Mouse (Mus musculus): ENCODE measurements around the gene Gpatch8.
A peak's percentile ranks its signal among the peaks of the same experiment; 100 is the strongest.

The Gpatch8 gene

DNA sequence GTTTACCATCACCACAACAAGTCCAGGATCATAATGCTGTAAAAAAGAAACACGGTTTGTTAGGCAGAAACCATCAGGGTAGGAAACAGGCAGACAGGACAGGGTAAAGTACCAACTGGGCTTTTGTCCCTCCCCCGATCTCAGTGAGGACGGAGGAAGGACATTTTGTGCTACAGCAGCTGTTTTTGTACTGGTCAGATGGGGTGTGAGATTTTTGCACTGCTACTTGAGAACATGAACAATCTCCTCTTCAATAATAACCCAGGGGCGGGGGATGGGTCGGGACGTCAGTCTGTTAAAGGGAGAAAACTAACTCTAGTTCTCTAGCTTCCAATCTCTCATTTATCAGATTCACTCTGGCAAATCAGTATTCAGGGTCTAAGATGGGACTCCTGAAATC is 46.0 kb downstream of the Gpatch8 start:
- DNase-seq (ENCODE audit: low read depth, low spot score) = no peak

GRCm38 (mm10) chr11:102496732-102497131 is 59.5 kb downstream of the Gpatch8 start:
- no peak for DNase-seq (ENCODE audit: low read depth, low spot score)

DNA sequence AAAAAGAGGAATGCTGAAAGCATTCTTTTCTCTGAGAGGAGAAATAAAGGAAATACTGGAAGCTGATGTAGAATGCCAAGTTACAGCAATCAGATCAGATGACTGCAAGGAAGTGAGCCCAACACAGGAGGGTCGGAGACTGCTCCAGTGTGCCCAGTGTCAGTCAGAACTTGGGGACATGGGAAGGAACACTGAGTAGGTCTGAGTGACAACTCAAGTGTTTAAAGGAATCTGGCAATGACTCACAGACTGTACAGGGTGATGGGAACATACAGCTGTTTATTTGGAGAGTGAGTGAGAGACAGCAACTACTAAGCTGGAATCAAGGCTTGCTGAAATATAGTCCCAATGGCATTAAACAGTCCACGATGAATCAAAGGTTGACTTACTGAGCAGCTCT is 60.0 kb downstream of the Gpatch8 start:
- no peak for DNase-seq (ENCODE audit: low read depth, low spot score)

DNA sequence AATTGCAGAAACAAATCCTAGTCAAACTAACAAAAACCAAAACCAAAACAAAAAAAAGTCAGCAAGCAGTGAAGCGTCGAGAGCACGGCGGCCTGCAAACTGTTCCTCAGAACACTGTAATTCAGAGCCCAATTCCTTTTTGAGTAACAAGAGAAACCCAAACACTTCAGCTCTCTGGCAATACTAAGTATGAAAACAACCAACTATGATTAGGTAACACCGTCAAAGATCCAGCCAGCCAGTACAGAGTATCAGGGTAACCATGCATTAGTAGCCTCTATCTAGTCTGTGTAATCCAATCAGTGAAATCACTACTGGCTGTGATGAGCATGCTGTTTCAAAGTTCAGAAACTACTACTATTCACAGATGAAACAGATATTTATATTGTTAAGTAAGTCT is 60.5 kb downstream of the Gpatch8 start:
- DNase-seq (ENCODE audit: low read depth, low spot score) = no peak

DNA sequence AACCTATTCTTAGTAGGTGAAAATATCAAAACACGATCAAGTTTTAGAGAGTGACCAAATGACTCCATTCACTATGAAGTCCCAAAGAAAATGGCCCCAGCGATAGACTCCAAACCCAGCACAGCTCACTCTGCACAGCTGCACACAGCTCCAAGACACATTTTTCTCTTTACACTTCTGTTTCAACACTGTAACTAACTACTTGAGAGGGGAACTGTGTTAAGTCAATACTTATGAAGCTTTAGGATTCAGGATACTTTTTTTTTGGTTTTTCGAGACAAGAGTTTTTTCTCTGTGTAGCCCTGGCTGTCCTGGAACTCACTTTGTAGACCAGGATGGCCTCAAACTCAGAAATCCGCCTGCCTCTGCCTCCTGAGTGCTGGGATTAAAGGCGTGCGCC is 61.1 kb downstream of the Gpatch8 start:
- DNase-seq (ENCODE audit: low read depth, low spot score) = no peak

DNA sequence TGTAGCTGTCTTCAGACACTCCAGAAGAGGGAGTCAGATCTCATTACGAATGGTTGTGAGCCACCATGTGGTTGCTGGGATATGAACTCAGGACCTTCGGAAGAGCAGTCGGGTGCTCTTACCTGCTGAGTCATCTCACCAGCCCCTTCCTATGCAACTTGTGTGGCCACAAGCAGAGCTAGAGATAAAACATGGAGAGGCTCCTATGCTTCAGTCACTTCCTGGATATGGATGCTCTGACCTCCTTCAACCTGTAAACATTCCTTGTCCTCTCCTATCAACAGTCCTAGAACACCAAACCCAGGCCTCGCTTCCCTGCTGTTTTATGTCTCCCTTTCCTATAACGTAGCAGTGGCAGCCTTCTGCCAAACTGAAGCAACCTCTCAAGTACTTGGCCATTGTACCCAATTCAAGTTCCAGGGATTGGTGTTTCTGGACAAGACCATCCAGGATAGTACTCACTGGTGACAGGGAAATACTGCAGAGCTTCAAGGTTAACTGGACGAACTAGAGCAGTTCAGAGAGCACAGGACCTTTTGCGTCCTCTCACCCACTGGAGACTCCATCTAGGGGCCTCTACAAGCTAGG is 62.0 kb downstream of the Gpatch8 start:
- DNase-seq (ENCODE audit: low read depth, low spot score) = no peak

DNA sequence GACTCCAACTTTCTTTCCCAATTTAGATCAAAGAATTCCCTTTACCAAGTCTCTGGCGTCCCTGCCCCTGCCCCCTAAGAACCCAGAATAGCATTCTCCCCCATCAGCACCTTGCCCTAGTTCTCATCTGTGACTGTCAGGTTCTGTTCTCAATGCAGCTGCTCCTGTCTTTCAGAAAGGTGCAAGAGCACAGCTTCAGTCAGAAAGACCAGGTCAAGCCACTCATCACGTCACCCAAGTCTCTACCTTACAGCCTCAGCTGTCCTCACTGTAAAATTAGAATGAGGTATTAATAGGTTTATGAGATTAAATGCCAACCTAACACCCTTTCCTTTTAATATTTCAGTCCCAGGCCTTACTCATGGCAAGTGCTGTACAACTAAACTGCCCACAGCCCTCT is 63.0 kb downstream of the Gpatch8 start:
- no peak for DNase-seq (ENCODE audit: low read depth, low spot score)

DNA sequence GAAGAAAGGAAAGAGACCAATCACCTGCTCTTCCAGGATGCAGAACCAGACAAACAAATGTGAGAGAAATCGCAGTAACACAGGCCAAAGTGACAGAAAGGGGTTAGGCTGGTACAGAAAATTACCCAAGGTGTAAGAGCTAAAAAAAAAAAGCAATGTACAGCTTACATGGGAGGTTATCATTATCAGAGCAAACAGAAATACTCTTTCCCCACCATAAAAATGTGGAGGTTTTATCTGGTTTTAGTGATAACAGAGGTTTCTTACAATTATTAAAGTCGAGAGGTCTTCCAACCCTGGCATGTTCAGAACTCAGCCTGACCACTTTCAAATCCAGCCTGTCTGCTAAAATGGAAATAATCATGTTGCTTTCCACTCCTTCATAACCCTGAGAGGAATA is 68.3 kb downstream of the Gpatch8 start:
- no peak for DNase-seq (ENCODE audit: low read depth, low spot score)

DNA sequence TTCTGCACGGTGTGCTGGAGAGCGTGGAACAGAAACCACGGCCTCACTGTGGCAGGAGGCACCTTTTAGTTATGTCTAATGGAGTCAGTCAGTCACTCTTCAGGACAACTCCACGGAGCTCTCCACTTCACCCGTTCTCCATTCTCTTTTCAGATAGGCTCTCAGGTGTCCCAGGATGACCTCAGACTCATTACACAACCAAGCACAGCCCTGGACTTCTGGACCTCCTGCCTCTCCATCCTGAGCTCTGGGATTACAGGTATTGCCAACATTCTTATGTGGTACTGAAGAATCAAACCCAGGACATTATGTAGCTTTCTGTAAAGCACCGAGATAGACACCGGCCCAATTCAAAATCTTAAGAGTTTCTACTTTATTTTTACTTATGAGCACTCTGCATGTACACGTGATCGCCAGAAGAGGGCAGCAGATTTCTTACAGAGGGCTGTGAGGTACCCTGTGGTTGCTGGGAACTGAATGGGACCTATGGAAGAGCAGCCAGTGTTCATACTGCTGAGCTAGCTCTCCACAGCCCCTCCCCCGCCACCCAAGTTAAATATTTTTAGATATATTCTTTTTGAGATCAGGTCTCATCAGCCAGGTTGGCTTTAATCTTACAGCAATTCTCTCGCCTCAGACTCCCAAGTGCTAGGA is 69.3 kb downstream of the Gpatch8 start:
- peak; percentile 49 for DNase-seq (ENCODE audit: low read depth, low spot score)

DNA sequence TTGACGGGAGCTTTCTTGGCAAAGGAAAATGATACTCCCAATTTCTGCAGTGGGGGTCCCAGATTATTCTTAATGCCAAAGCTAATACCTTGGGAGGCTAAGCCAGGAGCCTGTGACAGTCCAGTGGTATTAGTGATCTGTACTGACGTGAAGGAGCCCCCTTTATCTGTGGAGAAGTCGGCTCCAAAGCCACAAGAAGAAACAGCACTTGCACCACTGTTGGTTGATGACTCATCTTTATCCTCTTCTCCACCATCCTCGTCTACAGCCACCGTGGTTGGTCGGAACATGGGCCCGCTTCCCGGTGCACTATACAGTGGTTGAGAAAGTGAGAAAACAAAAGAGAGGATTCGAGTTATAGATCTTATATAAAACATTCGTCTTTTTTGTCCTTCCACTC is 74.4 kb downstream of the Gpatch8 start:
- DNase-seq (ENCODE audit: low read depth, low spot score) = no peak

GRCm38 (mm10) chr11:102480897-102481296 is 75.3 kb downstream of the Gpatch8 start:
- no peak for DNase-seq (ENCODE audit: low read depth, low spot score)

- no peak for DNase-seq (ENCODE audit: low read depth, low spot score)
These were observed 76.1 kb downstream of the Gpatch8 start for GRCm38 (mm10) chr11:102480111-102480510.

GRCm38 (mm10) chr11:102479581-102479980 is 76.6 kb downstream of the Gpatch8 start:
- DNase-seq (ENCODE audit: low read depth, low spot score) = no peak

- DNase-seq (ENCODE audit: low read depth, low spot score) = no peak
These were observed 77.5 kb downstream of the Gpatch8 start for GRCm38 (mm10) chr11:102478671-102479070.

GRCm38 (mm10) chr11:102475027-102475426 is 81.2 kb downstream of the Gpatch8 start:
- DNase-seq (ENCODE audit: low read depth, low spot score) = no peak

DNA sequence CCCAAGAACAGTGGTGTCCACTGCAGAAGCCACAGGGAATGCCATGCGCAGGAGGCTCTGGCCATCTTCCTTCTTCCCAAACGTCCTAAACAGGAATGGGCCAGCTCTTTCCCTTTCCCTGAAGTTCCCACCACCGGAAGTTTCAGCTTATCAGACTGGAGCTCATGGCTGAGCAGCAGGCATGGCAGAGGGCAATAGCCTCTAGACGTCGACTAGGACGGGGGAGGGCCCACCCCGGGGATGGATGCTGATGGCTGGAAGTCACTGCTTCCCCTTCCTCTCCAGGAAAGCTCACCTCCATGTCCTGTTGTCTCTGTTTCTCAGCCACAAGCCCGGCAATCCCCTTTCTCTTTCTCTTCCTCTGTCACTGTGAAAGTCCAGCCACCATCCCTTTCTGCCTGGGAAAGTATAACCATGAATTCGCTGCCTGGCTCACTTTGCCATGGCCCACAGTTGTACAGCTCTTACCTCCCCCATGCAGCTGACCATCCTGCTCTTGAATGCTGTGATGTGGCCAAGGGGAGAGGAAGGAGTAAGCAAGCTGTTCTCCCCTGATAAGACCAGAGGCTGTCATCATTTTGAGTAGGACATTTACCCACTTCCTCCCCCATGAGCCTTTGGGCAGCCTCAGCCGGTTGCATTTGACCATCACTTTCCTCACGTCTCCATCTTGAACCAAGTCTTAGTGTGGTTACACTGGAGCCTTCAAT is 86.4 kb downstream of the Gpatch8 start, which contains the start of gene Itga2b:
Gene Itga2b, minus strand, starts transcription at position 475 of the 710 bp plus-strand sequence.
- peak; percentile 25 for DNase-seq (ENCODE audit: low read depth, low spot score)

DNA sequence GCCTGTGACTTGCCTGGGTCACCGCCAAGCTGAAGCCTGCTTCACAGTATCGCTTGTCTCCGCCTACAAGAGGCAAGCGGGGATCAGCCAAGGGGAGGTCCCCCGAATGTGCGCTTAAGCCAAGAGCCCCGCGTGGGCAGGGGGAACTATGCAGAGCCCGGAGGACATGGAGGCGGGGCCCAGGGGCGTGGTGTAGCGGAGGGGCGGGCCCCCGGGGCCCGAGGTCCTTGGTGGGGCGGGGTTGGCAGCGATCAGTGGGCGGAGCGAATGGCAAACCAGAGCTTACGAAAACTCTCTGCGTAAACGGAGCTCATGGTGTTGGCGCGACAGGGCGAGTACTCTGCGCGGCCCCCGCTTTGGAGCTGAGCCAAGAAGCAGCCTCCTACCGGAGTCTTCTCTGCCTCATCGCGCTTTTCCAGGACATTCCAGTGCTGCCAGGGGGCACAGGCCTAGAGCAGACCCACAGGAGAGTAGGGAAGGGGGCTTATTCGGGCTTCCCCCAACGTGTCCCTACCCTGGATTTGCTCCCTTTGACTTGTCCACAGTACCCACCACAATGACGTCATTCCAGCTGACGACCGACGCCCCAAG is 89.1 kb downstream of the Gpatch8 start:
- peak; percentile 73 for DNase-seq (ENCODE audit: low read depth, low spot score)

DNA sequence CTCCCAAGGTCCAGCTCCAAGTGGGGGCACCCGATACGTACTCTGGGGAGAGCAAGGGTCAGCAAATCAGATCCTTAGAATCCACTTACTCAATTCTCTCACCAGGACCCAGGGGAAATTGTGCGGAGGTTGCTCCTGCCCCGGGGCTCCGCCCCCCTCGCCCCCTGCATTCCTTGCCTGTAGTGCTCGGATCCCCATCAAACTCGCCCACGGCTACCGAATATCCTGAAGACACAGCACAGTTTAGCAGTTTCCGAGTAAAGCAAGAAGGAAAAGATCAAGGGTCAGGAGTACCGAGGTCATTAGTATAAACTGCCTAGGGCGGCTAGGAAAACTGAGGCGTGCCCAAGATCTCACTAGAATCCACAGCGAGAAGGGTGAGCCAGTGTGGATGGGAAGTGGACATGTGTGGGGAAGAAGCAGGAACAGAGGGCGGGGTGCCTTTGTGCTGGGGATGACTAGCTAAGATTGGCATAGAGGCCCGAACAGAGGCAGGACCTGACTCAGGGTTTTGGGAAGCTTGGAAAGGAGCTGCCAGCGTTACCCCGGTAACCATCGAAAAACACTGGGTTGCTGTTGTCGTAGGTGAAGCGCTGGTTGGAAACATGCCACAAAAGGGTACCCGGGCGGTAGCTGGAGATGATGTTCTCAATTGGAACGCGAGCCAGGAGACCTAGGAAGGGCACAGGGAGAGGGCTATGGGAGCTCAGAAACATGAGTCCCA is 90.3 kb downstream of the Gpatch8 start:
- no peak for DNase-seq (ENCODE audit: low read depth, low spot score)

DNA sequence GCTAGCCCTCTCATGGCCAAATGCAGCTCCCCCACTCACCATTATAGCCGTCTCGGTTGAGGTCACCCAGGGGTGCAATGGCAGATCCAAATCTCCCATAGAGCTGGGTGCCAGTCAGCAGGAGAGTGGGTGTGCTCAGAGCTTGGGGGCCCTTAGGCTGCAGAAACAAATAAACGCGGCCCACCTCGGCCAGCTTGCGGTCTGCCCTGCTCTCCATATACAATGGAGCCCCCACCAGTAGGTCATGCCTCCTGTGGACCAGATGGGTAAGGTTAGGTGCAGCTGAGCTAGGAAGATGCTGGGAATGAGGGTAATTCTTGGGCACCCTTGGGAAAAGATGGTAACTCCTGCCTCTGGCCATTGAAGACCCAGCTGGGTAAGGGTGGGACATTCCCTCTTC is 91.3 kb downstream of the Gpatch8 start:
- DNase-seq (ENCODE audit: low read depth, low spot score) = no peak

DNA sequence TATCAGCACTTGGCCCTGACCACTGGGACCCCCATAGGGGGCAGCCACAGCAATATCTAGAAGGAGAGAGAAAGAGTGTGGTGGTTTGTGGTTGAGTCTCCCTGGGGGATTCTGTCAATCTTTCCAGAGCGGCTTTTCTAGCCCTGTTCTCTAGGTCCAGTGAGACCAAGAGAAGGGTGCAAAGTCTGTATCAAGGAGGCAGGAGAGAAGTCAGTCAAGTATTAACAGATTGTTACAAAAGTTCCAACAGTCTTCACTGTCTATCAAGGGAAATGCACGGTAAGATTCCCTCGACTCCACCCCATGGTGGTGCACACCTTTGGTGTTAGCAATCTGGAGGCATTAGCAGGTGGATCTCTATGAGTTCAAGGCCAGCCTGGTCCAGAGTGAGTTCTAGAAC is 94.4 kb downstream of the Gpatch8 start:
- DNase-seq (ENCODE audit: low read depth, low spot score) = no peak

DNA sequence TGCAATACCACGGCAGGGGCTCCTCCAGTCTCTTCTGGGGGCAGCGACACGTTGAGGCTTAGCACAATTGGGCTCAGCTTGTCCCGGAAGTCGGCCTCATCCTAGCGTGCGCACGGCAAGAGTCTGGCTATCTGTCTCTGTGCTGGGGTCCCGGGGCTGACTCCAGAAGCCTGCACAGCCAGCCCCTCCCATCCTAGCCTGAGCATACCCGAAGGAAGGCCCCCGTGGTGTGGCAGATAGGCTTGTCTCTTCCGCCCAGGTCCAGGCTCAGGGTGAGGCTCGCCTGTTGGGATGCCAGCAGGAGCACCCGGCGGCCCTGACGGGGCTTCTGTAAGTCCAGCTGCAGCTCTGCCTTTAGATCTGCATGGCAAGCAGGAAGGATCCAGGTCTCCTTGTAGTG is 95.7 kb downstream of the Gpatch8 start:
- no peak for DNase-seq (ENCODE audit: low read depth, low spot score)
